Mouse (Mus musculus) embryo, embryonic 10.5 days (tissue): ENCODE data around the gene Gpr176.
"Not testable (repeated sequence)": the region's sequence is repeated elsewhere in the genome, so short reads cannot be mapped to it uniquely, and the experiment has no call there.

Source experiments
- DNase-seq: peaks from one replicate; pipeline ENCODE4 v3.0.0-alpha.2; 2015; ENCODE audit warnings: low spot score

Gpr176 gene

GRCm38 (mm10) chr2:118301041-118301545 is 72.1 kb downstream of the Gpr176 start:
- DNase-seq = no peak

- DNase-seq = no peak
These were observed 73.2 kb downstream of the Gpr176 start for GRCm38 (mm10) chr2:118299981-118300380.

GRCm38 (mm10) chr2:118298601-118299000 is 74.6 kb downstream of the Gpr176 start:
- no peak for DNase-seq

GRCm38 (mm10) chr2:118297966-118298365 is 75.3 kb downstream of the Gpr176 start:
- no peak for DNase-seq

- DNase-seq = no peak
These were observed 77.7 kb downstream of the Gpr176 start for GRCm38 (mm10) chr2:118295505-118295904.

- no peak for DNase-seq
These were observed 79.6 kb downstream of the Gpr176 start for GRCm38 (mm10) chr2:118293583-118293982.

- not testable (repeated sequence) for DNase-seq
These were observed 84.2 kb downstream of the Gpr176 start for GRCm38 (mm10) chr2:118289066-118289460.

- DNase-seq = no peak
These were observed 84.7 kb downstream of the Gpr176 start for GRCm38 (mm10) chr2:118288326-118289065.

GRCm38 (mm10) chr2:118287678-118288077 is 85.5 kb downstream of the Gpr176 start:
- no peak for DNase-seq

- no peak for DNase-seq
These were observed 90.8 kb downstream of the Gpr176 start for GRCm38 (mm10) chr2:118282467-118282866.

GRCm38 (mm10) chr2:118278249-118278648 is 95.0 kb downstream of the Gpr176 start:
- no peak for DNase-seq

GRCm38 (mm10) chr2:118271606-118272005 is 101.6 kb downstream of the Gpr176 start:
- no peak for DNase-seq

GRCm38 (mm10) chr2:118270213-118270612 is 103.0 kb downstream of the Gpr176 start:
- no peak for DNase-seq

GRCm38 (mm10) chr2:118263914-118264201 is 109.4 kb downstream of the Gpr176 start:
- no peak for DNase-seq

GRCm38 (mm10) chr2:118263151-118263913 is 109.9 kb downstream of the Gpr176 start:
- DNase-seq = peak; percentile 85

GRCm38 (mm10) chr2:118262673-118263072 is 110.5 kb downstream of the Gpr176 start:
- no peak for DNase-seq

- DNase-seq = no peak
These were observed 113.5 kb downstream of the Gpr176 start for GRCm38 (mm10) chr2:118259746-118260145.

GRCm38 (mm10) chr2:118257094-118257493 is 116.1 kb downstream of the Gpr176 start:
- no peak for DNase-seq

- peak; percentile 94 for DNase-seq
These were observed 116.6 kb downstream of the Gpr176 start, which contains the start of gene Fsip1 for GRCm38 (mm10) chr2:118256621-118257053. Gene Fsip1 (minus strand): TSS chr2:118256966.

GRCm38 (mm10) chr2:118254516-118254915 is 118.7 kb downstream of the Gpr176 start:
- DNase-seq = peak; percentile 60

- no peak for DNase-seq
These were observed 124.3 kb downstream of the Gpr176 start for GRCm38 (mm10) chr2:118248966-118249365.

GRCm38 (mm10) chr2:118248016-118248415 is 125.2 kb downstream of the Gpr176 start:
- DNase-seq = no peak

GRCm38 (mm10) chr2:118245914-118246313 is 127.3 kb downstream of the Gpr176 start:
- DNase-seq = peak; percentile 90
